Mouse (Mus musculus) heart, adult 8-10 months (tissue): Measurements from ENCODE around the gene Zfp799. TPM values are rescaled to one million over a fixed set of nuclear protein-coding genes. Genes with fewer than 3 reads are reported as not detected.
"Not testable (repeated sequence)": the region's sequence is repeated elsewhere in the genome, so short reads cannot be mapped to it uniquely, and the experiment has no call there.

Experiments
- DNase-seq: peaks from one replicate; pipeline ENCODE4 v3.0.0; 2022; ENCODE audit warnings: low spot score
- total RNA-seq, 4 experiments: library from RNA; stranded (reverse); gene quantifications; 2 replicates each; pipeline ENCODE4 v1.2.4; 2022

The Zfp799 gene
- total RNA-seq: 10 to 100 TPM in 2 of 4 experiments, 1 to 10 TPM in 2; 5.9 to 12.0 (median 9.9) TPM

GRCm38 (mm10) chr17:32829540-32830417 lies at the start of gene Zfp799:
Zfp799 (minus strand) TSS chr17:32830261.
- peak; percentile 82 for DNase-seq

GRCm38 (mm10) chr17:32878773-32879172 lies 48.7 kb upstream of the Zfp799 start:
- DNase-seq: no peak

- no peak for DNase-seq
Observed at GRCm38 (mm10) chr17:32877471-32878171, 47.6 kb upstream of the Zfp799 start.

- DNase-seq: no peak
Observed at GRCm38 (mm10) chr17:32872696-32873095, 42.6 kb upstream of the Zfp799 start.

- no peak for DNase-seq
Observed at GRCm38 (mm10) chr17:32872091-32872490, 42.0 kb upstream of the Zfp799 start.

- no peak for DNase-seq
Observed at GRCm38 (mm10) chr17:32871483-32871882, 41.4 kb upstream of the Zfp799 start.

GRCm38 (mm10) chr17:32867266-32867665 lies 37.2 kb upstream of the Zfp799 start:
- DNase-seq: not testable (repeated sequence)

GRCm38 (mm10) chr17:32856713-32857112 lies 26.7 kb upstream of the Zfp799 start:
- DNase-seq: not testable (repeated sequence)

GRCm38 (mm10) chr17:32851581-32851980 lies 21.5 kb upstream of the Zfp799 start:
- DNase-seq: no peak

GRCm38 (mm10) chr17:32841388-32841787 lies 11.3 kb upstream of the Zfp799 start:
- DNase-seq: no peak

- peak; percentile 10 for DNase-seq
Observed at GRCm38 (mm10) chr17:32839083-32839802, 9.2 kb upstream of the Zfp799 start.

GRCm38 (mm10) chr17:32830418-32830782 lies 339 bp upstream of the Zfp799 start:
- no peak for DNase-seq

GRCm38 (mm10) chr17:32816074-32816784 lies 13.8 kb downstream of the Zfp799 start:
- no peak for DNase-seq

GRCm38 (mm10) chr17:32814136-32814535 lies 15.9 kb downstream of the Zfp799 start:
- DNase-seq: no peak

GRCm38 (mm10) chr17:32810648-32811047 lies 19.4 kb downstream of the Zfp799 start:
- DNase-seq: no peak

- peak; percentile 4 for DNase-seq
Observed at GRCm38 (mm10) chr17:32809544-32810374, 20.3 kb downstream of the Zfp799 start, which contains the start of gene Zfp811. Zfp811 (minus strand) TSS chr17:32809931.

- DNase-seq: no peak
Observed at GRCm38 (mm10) chr17:32808921-32809320, 21.1 kb downstream of the Zfp799 start.

- no peak for DNase-seq
Observed at GRCm38 (mm10) chr17:32789244-32789643, 40.8 kb downstream of the Zfp799 start.

- no peak for DNase-seq
Observed at GRCm38 (mm10) chr17:32788576-32788975, 41.5 kb downstream of the Zfp799 start.

- peak; percentile 96 for DNase-seq
Observed at GRCm38 (mm10) chr17:32788094-32788559, 41.9 kb downstream of the Zfp799 start, which contains the start of gene Zfp871. Zfp871 (minus strand) TSS chr17:32788287.
